Mouse (Mus musculus): ENCODE data around the gene Padi6. TPM values are rescaled to one million over a fixed set of nuclear protein-coding genes. Genes with fewer than 3 reads are reported as not detected.

Gene Padi6
- polyA plus RNA-seq, 1 experiment from 2014 or later: not detected

DNA sequence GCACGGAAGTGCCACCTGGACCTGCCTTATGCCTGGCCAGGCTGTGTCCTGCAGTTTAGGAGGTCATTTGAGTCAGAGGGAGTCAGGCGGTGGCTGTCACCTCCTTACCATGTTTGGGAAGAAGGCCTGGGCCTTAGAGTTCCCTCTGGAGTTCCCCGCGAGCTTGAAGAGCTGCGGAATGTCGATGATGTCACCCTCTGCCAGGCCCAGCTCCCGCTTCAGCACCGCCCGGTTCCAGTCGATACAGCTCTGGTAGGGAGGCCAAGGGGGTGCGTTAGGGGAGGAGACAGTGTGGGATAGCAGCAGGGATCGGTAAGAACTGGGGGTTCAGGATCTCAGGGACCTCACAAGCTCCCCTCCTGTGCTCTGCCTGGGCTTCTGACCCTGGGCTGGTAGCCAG is 5.5 kb upstream of the Padi6 start:
- Histone ChIP-seq H3K4me2 (no peak overlapping the region), H3K27me3 (replicated peaks) (peaks cover 42% of the 10 kb centered on the region), H3K27ac (no peak overlapping the region), H3K36me3 (no peaks in the 10 kb centered on the region), H3K9ac (no peak overlapping the region), H3K9me3 (replicated peaks) (no peaks in the 10 kb centered on the region), H3K4me3 (no peak overlapping the region), H3K4me1 (peaks cover 10% of the 10 kb centered on the region)
- ATAC-seq: no peak
- 19% methylated on average over 12 of the region's 12 CpGs for whole genome bisulfite sequencing (ENCODE audit: insufficient replicate concordance)

DNA sequence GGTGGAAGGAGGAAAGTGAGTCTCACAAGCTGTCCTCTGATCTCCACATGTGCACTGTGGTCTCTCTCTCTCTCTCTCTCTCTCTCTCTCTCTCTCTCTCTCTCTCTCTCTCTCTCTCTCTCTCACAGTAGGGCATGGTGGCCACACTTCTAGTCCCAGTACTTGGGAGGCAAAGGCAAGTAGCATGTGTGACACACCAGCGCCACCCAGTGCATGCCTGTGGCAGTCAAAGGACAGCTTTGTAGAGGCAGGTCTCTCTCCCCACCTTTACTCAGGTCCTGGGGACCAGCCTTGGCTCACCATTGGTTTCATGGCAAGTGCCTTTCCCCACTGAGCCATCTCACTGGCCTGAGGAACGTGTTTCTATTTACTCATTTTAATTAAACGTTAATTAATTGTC is 2.2 kb upstream of the Padi6 start:
- Histone ChIP-seq H3K4me1 (no peaks in the 10 kb centered on the region), H3K36me3 (no peaks in the 10 kb centered on the region), H3K9ac (no peak overlapping the region), H3K27ac (no peak overlapping the region), H3K4me2 (no peak overlapping the region), H3K4me3 (no peak overlapping the region), H3K27me3 (replicated peaks) (peaks cover 39% of the 10 kb centered on the region), H3K9me3 (replicated peaks) (no peaks in the 10 kb centered on the region)
- 10% methylated on average over 3 of the region's 3 CpGs for WGBS (ENCODE audit: insufficient replicate concordance)
- no peak; the same call in 1 of the 2 replicates for ATAC-seq

GRCm38 (mm10) chr4:140743086-140743485 is 643 bp upstream of the Padi6 start:
- Histone ChIP-seq H3K4me2 (no peak overlapping the region), H3K27me3 (replicated peaks) (peaks cover 32% of the 10 kb centered on the region), H3K27ac (no peak overlapping the region), H3K4me3 (no peak overlapping the region), H3K9ac (no peak overlapping the region), H3K4me1 (no peaks in the 10 kb centered on the region), H3K36me3 (no peaks in the 10 kb centered on the region), H3K9me3 (replicated peaks) (no peaks in the 10 kb centered on the region)
- 20% methylated on average over 4 of the region's 4 CpGs for WGBS (ENCODE audit: insufficient replicate concordance)
- ATAC-seq: no peak

- ATAC-seq: no peak
- 67% methylated on average over 6 of the region's 6 CpGs for WGBS (ENCODE audit: insufficient replicate concordance)
These were observed 1.0 kb downstream of the Padi6 start for GRCm38 (mm10) chr4:140741401-140741800.

DNA sequence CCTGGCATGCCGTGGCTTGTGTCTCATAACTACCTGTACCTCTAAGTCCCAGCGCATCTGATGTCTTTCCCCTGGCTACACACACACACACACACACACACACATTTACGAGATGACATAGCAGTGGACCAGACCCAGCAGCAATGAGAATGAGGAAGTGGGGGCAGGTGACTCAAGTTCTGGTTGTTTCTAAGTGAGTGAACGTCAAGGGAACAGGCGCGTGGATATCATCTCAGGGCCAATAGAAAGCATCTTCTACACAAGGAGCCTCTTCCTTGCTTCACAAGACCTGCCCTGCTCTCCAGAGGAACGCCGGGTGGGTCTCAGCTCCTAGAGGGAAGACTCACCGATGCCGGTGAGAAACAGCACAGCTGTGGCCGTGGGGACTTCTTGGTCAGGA is 1.8 kb downstream of the Padi6 start:
- ATAC-seq: no peak
- H3K4me2 ChIP-seq: no peak overlapping the region
- H3K9ac ChIP-seq: no peak overlapping the region
- no peaks in the 10 kb centered on the region for H3K36me3 ChIP-seq
- no peak overlapping the region for H3K27ac ChIP-seq
- H3K27me3 ChIP-seq (replicated peaks): peaks cover 21% of the 10 kb centered on the region; the same call in 1 of the 2 replicates
- 58% methylated on average over 11 of the region's 11 CpGs for WGBS (ENCODE audit: insufficient replicate concordance)
- no peaks in the 10 kb centered on the region for H3K4me1 ChIP-seq
- no peaks in the 10 kb centered on the region for H3K9me3 ChIP-seq (replicated peaks)
- H3K4me3 ChIP-seq: no peak overlapping the region

More at GRCm38 (mm10) chr4:140741401-140741800, 1.0 kb downstream of the Padi6 start:
- Histone ChIP-seq H3K4me1 (no peaks in the 10 kb centered on the region), H3K9ac (no peak overlapping the region), H3K27me3 (replicated peaks) (peaks cover 18% of the 10 kb centered on the region; the same call in 1 of the 2 replicates), H3K9me3 (replicated peaks) (no peaks in the 10 kb centered on the region), H3K27ac (no peak overlapping the region), H3K4me2 (no peak overlapping the region), H3K4me3 (no peak overlapping the region), H3K36me3 (no peaks in the 10 kb centered on the region)

DNA sequence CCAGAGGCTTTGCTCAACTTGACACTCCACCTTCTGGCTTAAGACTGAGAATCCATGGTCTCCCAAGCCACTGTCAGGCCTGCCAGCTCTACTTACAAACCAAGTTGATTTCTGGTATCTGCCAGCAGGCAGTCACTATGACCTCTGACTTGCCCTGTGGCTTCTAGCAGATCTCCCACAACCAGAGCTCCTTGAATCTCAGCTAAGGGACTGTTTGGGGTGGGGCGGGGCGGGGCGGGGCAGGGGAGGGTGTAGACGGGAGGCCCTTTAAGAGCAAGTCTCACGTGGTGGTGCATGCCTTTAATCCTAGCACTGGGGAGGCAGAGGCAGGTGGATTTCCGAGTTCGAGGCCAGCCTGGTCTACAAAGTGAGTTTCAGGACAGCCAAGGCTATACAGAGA is 9.6 kb downstream of the Padi6 start:
- Histone ChIP-seq H3K27me3 (replicated peaks) (0 out of 2 replicates have a peak, but pooled peaks cover 13% of the 10 kb centered on the region), H3K9ac (no peak overlapping the region), H3K27ac (no peak overlapping the region), H3K9me3 (replicated peaks) (no peaks in the 10 kb centered on the region), H3K36me3 (no peaks in the 10 kb centered on the region), H3K4me1 (peaks cover 9% of the 10 kb centered on the region; the same call in 1 of the 2 replicates), H3K4me3 (no peak overlapping the region), H3K4me2 (no peak overlapping the region)
- 46% methylated on average over 7 of the region's 7 CpGs for WGBS (ENCODE audit: insufficient replicate concordance)
- no peak for ATAC-seq

GRCm38 (mm10) chr4:140731654-140732053 is 10.8 kb downstream of the Padi6 start:
- Histone ChIP-seq H3K27ac (no peak overlapping the region), H3K4me2 (no peak overlapping the region), H3K9me3 (replicated peaks) (no peaks in the 10 kb centered on the region), H3K36me3 (no peaks in the 10 kb centered on the region), H3K27me3 (replicated peaks) (0 out of 2 replicates have a peak, but pooled peaks cover 13% of the 10 kb centered on the region), H3K9ac (no peak overlapping the region), H3K4me1 (peaks cover 9% of the 10 kb centered on the region; the same call in 1 of the 2 replicates), H3K4me3 (no peak overlapping the region)
- WGBS (ENCODE audit: insufficient replicate concordance): 58% methylated on average over 4 of the region's 4 CpGs
- ATAC-seq: no peak

DNA sequence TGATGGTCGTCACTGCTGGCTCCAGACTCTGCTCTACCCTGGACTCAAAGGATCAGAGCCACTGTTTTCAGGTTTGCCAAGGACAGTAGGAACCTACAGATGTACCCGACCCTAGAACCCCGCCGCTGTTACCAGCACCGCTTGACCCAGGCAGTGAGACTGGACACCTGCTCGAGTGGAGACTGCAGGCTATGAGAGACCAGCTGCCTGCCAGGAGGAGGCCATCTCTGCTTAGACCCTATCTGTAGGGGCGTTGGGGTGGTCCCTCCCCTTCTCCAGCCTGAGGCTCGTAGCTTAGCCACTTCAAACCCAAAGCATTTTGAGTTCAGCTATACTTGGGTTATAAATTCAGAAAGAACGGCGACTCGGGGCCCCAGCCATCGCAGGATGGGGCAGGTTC is 15.5 kb downstream of the Padi6 start:
- Histone ChIP-seq H3K4me1 (peaks cover 7% of the 10 kb centered on the region; the same call in 1 of the 2 replicates), H3K36me3 (peaks cover 28% of the 10 kb centered on the region), H3K27ac (no peak overlapping the region), H3K9me3 (replicated peaks) (no peaks in the 10 kb centered on the region), H3K27me3 (replicated peaks) (no peaks in the 10 kb centered on the region), H3K4me2 (no peak overlapping the region), H3K4me3 (no peak overlapping the region), H3K9ac (no peak overlapping the region)
- ATAC-seq: no peak
- 81% methylated on average over 12 of the region's 12 CpGs for WGBS (ENCODE audit: insufficient replicate concordance)

- no peaks in the 10 kb centered on the region for H3K9me3 ChIP-seq (replicated peaks)
- no peak overlapping the region for H3K27ac ChIP-seq
- H3K4me3 ChIP-seq: no peak overlapping the region
- ATAC-seq: no peak
- no peak overlapping the region for H3K4me2 ChIP-seq
- peaks cover 10% of the 10 kb centered on the region; the same call in 1 of the 2 replicates for H3K4me1 ChIP-seq
- H3K36me3 ChIP-seq: peaks cover 49% of the 10 kb centered on the region
- 74% methylated on average over 6 of the region's 6 CpGs for whole genome bisulfite sequencing (ENCODE audit: insufficient replicate concordance)
- H3K27me3 ChIP-seq (replicated peaks): no peaks in the 10 kb centered on the region
- H3K9ac ChIP-seq: no peak overlapping the region
These were observed 17.7 kb downstream of the Padi6 start for GRCm38 (mm10) chr4:140724739-140725138.

- peak; percentile 35; the same call in 1 of the 2 replicates for ATAC-seq
These were observed 18.6 kb downstream of the Padi6 start for GRCm38 (mm10) chr4:140723801-140724200.

DNA sequence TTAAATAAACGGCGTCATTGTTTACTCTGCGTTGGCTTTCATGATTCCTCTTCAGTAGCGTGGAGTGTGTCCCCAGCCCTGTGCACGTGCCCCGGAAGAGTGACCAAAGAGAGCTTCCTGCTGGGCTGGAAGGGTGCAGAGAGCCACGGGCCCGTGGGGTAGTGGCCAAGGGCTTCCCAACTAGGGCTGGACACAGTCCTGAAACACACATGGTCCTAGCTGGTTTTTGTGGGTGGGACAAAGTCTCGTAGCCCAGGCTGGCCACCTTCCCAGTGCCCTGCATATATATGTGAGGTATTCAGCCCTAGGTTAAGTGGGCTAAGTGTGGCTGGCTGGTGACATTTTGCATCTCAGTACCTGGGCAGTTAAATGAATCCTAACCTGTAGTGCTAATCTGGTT is 19.3 kb downstream of the Padi6 start:
- Histone ChIP-seq H3K27me3 (replicated peaks) (no peaks in the 10 kb centered on the region), H3K9ac (no peak overlapping the region), H3K4me2 (no peak overlapping the region), H3K4me1 (peaks cover 10% of the 10 kb centered on the region; the same call in 1 of the 2 replicates), H3K9me3 (replicated peaks) (no peaks in the 10 kb centered on the region), H3K4me3 (no peak overlapping the region), H3K27ac (no peak overlapping the region), H3K36me3 (peaks cover 65% of the 10 kb centered on the region)
- 80% methylated on average over 9 of the region's 9 CpGs for WGBS (ENCODE audit: insufficient replicate concordance)
- no peak for ATAC-seq

More at GRCm38 (mm10) chr4:140723801-140724200, 18.6 kb downstream of the Padi6 start:
- Histone ChIP-seq H3K9me3 (replicated peaks) (no peaks in the 10 kb centered on the region), H3K27me3 (replicated peaks) (no peaks in the 10 kb centered on the region), H3K9ac (no peak overlapping the region), H3K4me2 (no peak overlapping the region), H3K27ac (no peak overlapping the region), H3K36me3 (peaks cover 59% of the 10 kb centered on the region), H3K4me1 (peaks cover 10% of the 10 kb centered on the region; the same call in 1 of the 2 replicates), H3K4me3 (no peak overlapping the region)
- 46% methylated on average over 5 of the region's 5 CpGs for WGBS (ENCODE audit: insufficient replicate concordance)

DNA sequence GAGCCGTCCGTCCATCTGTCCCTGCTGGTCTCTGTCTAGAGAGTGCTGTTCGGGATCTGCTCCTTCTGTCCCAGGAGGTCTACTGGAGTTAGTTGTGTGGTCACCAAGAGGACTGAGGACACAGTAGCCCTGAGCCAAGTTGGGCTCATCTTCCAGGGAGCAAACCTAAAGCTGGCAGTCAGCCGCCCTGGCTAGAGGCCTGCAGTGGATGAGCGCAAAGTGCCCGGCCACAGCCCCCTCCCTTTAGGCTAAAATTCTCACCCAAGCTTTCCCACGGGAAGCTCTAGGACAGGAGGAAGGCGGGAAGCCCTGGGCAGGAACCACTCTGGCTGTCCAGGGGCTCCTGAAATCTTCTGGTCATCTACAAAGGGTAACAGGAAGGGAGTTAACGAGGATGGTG is 19.7 kb downstream of the Padi6 start:
- H3K9me3 ChIP-seq (replicated peaks): no peaks in the 10 kb centered on the region
- H3K27me3 ChIP-seq (replicated peaks): no peaks in the 10 kb centered on the region
- no peak overlapping the region for H3K4me3 ChIP-seq
- H3K36me3 ChIP-seq: peaks cover 70% of the 10 kb centered on the region
- no peak for ATAC-seq
- H3K27ac ChIP-seq: no peak overlapping the region
- H3K4me2 ChIP-seq: no peak overlapping the region
- H3K9ac ChIP-seq: no peak overlapping the region
- 83% methylated on average over 9 of the region's 9 CpGs for WGBS (ENCODE audit: insufficient replicate concordance)
- peaks cover 10% of the 10 kb centered on the region for H3K4me1 ChIP-seq

GRCm38 (mm10) chr4:140721968-140722490 is 20.4 kb downstream of the Padi6 start:
- ATAC-seq: no peak
- peaks cover 10% of the 10 kb centered on the region for H3K4me1 ChIP-seq
- H3K4me3 ChIP-seq: no peak overlapping the region
- no peak overlapping the region for H3K4me2 ChIP-seq
- H3K9me3 ChIP-seq (replicated peaks): no peaks in the 10 kb centered on the region
- no peak overlapping the region for H3K27ac ChIP-seq
- H3K36me3 ChIP-seq: peaks cover 76% of the 10 kb centered on the region
- H3K9ac ChIP-seq: no peak overlapping the region
- H3K27me3 ChIP-seq (replicated peaks): no peaks in the 10 kb centered on the region
- 82% methylated on average over 20 of the region's 20 CpGs for WGBS (ENCODE audit: insufficient replicate concordance)

Data from liver, embryonic 12.5 days (tissue).